Mouse (Mus musculus) T-cell, adult 2 months (primary cell): Measurements from ENCODE around the gene Rab5c.

Source experiments
- DNase-seq: peaks from one replicate; pipeline ENCODE4 v3.0.0; 2022; ENCODE audit warnings: low spot score

Gene Rab5c

GRCm38 (mm10) chr11:100700710-100701109 is 37.3 kb downstream of the Rab5c start:
- no peak for DNase-seq

- DNase-seq, result no peak
These were observed 40.1 kb downstream of the Rab5c start for GRCm38 (mm10) chr11:100697921-100698320.

GRCm38 (mm10) chr11:100694926-100695325 is 43.1 kb downstream of the Rab5c start:
- DNase-seq, result peak; percentile 63

GRCm38 (mm10) chr11:100693154-100693553 is 44.9 kb downstream of the Rab5c start:
- no peak for DNase-seq

- DNase-seq, result no peak
These were observed 45.8 kb downstream of the Rab5c start, which contains the start of gene Zfp385c for GRCm38 (mm10) chr11:100692164-100692616. Zfp385c (minus strand) TSS chr11:100692455.

- no peak for DNase-seq
These were observed 47.6 kb downstream of the Rab5c start for GRCm38 (mm10) chr11:100690389-100690788.

GRCm38 (mm10) chr11:100688443-100688842 is 49.6 kb downstream of the Rab5c start:
- DNase-seq, result no peak

- DNase-seq, result no peak
These were observed 50.8 kb downstream of the Rab5c start for GRCm38 (mm10) chr11:100687265-100687664.

GRCm38 (mm10) chr11:100685371-100685770 is 52.6 kb downstream of the Rab5c start:
- no peak for DNase-seq

- DNase-seq, result no peak
These were observed 53.9 kb downstream of the Rab5c start for GRCm38 (mm10) chr11:100684084-100684483.

- no peak for DNase-seq
These were observed 55.5 kb downstream of the Rab5c start for GRCm38 (mm10) chr11:100682526-100682925.

- DNase-seq, result no peak
These were observed 56.2 kb downstream of the Rab5c start for GRCm38 (mm10) chr11:100681826-100682225.

- DNase-seq, result no peak
These were observed 60.2 kb downstream of the Rab5c start for GRCm38 (mm10) chr11:100677810-100678209.

- DNase-seq, result no peak
These were observed 64.8 kb downstream of the Rab5c start for GRCm38 (mm10) chr11:100673169-100673568.

GRCm38 (mm10) chr11:100671956-100672355 is 66.1 kb downstream of the Rab5c start:
- DNase-seq, result no peak

GRCm38 (mm10) chr11:100671049-100671448 is 67.0 kb downstream of the Rab5c start:
- DNase-seq, result no peak
